Mouse (Mus musculus) embryo, embryonic 11.5 days (tissue): ENCODE data around the gene Col11a2.

Experiments used
- DNase-seq: peaks from one replicate; pipeline ENCODE4 v3.0.0-alpha.2; 2012; ENCODE audit warnings: low read depth, low spot score

Gene Col11a2

DNA sequence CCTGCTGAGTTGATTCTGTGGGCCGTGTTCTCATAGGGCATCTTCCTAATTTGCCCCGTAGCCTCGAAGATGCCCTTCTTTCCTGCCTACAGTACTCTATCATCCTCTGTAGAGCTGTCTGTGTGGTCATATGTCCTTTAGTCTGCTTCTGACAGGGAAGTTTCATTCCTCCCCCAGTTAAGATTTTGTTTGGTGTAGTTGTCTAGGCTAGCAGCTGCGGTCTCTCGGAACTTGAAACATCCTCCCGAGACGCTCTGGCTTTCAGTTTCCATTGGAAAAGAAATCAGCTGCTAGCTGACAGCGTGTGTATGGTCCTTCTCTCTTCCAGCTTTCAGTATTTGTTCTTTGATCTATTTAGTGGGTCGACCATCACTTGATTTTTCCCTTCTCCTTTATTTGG is 65.6 kb downstream of the Col11a2 start:
- no peak for DNase-seq

GRCm38 (mm10) chr17:34106555-34106954 is 67.3 kb downstream of the Col11a2 start:
- DNase-seq = no peak

DNA sequence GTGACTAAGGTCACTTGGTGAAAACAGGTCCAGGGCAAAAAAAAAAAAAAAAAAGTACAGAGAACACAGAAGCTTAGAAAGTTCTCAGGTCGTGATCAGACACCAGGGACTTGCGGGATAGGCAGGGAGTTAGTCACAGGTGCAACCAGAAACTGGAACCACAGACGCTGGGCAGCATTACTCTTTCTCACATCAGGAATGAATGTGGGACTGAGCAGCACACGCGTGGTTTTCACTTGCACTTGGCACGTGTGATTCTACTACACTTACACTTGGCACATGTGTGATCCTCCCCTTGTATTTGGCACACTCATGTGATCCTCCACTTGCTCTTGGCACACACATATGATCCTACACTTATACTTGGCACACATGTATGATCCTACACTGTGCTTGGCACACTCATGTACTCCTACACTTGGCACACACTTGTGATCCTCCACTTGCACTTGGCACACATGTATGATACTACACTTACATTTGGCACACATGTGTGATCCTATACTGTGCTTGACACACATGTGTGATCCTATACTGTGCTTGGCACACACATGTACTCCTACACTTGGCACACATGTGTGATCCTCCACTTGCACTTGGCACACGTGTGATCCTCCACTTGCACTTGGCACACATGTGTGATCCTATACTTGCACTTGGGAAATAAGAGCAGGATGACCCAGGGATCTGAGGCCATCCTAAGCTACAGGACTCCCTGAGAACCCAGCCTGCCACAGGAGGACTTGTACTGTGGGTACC is 68.1 kb downstream of the Col11a2 start:
- no peak for DNase-seq

DNA sequence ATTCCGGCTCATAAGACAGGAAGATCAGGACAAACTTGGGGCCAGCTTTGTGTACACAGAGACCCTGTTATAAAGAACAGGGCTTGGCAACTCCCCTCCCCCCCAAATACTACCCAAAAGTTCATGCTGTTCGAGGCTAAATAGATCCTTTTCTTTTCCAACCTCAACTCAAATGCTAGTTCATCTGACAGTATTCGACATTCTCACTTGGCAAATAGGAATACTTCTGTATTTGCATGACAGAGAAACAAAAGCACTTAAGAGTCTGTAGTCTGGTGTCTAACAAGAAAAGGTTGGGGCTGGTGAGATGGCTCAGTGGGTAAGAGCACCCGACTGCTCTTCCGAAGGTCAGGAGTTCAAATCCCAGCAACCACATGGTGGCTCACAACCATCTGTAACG is 69.2 kb downstream of the Col11a2 start:
- DNase-seq = no peak

GRCm38 (mm10) chr17:34109038-34109805 is 70.0 kb downstream of the Col11a2 start:
- DNase-seq = no peak

GRCm38 (mm10) chr17:34109806-34110195 is 70.6 kb downstream of the Col11a2 start:
- no peak for DNase-seq

- no peak for DNase-seq
Observed at GRCm38 (mm10) chr17:34110309-34110708, 71.1 kb downstream of the Col11a2 start.

DNA sequence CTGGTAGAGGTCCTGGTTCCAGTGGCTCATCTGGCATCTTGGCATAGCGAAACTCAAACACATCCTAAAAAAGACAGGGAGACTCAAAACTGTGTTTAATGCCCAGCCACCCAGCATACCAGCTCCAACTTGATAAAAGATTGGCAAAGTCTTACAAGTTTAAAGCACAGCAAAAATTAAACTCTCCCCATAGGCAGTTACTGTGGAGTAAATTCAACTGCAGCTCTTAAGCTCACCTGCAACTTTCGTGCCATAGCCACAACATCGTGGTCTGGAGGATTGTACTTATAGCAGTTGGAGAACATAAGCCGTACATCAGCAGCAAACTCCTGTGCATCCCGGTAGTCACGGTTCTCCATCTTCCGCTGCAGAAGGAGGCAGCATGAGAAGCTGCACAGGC is 74.9 kb downstream of the Col11a2 start:
- no peak for DNase-seq
